Mouse (Mus musculus) CH12.LX (cell line): ENCODE measurements at regions not wholly inside any gene's neighbourhood (a gene's known extent, or its start where the extent isn't known, plus 50 kb on each side); places are given as distances from the start of the nearest gene placed in this dataset.

ENCODE experiments used
- CHD1 ChIP-seq: IDR thresholded peaks from 2 replicates; pipeline ENCODE4 v1.6.1; 2012; ENCODE audit warnings: low read depth, low read length, improper control_type of control experiment, inconsistent platforms
- CTCF ChIP-seq, 2 experiments: IDR thresholded peaks in 1 of 2; conservative IDR thresholded peaks in 1 of 2; 2 replicates each; pipeline ENCODE4 v1.5.1; 2011 to 2012; ENCODE audit warnings: low read depth in 2 of 2, low read length in 2 of 2, improper control_type of control experiment in 1 of 2, inconsistent platforms in 1 of 2, mild to moderate bottlenecking in 1 of 2, moderate library complexity in 1 of 2
- EP300 ChIP-seq: IDR thresholded peaks from 2 replicates; pipeline ENCODE4 v1.6.1; 2011; ENCODE audit warnings: low read length, improper control_type of control experiment
- IRF4 ChIP-seq: IDR thresholded peaks from 2 replicates; pipeline ENCODE4 v1.6.1; 2014; ENCODE audit warnings: low read depth, mild to moderate bottlenecking, inconsistent platforms, low read length, improper control_type of control experiment
- KAT2A ChIP-seq: IDR thresholded peaks from 2 replicates; pipeline ENCODE4 v1.6.1; 2012; ENCODE audit warnings: low read length, improper control_type of control experiment, inconsistent platforms; ENCODE audit not compliant: insufficient replicate concordance
- MYC ChIP-seq: IDR thresholded peaks from 2 replicates; pipeline ENCODE4 v1.6.1; 2011; ENCODE audit warnings: low read depth, mild to moderate bottlenecking, improper control_type of control experiment, low read length
- SIN3A ChIP-seq: IDR thresholded peaks from 2 replicates; pipeline ENCODE4 v1.6.1; 2012; ENCODE audit warnings: low read length, improper control_type of control experiment, inconsistent platforms

DNA sequence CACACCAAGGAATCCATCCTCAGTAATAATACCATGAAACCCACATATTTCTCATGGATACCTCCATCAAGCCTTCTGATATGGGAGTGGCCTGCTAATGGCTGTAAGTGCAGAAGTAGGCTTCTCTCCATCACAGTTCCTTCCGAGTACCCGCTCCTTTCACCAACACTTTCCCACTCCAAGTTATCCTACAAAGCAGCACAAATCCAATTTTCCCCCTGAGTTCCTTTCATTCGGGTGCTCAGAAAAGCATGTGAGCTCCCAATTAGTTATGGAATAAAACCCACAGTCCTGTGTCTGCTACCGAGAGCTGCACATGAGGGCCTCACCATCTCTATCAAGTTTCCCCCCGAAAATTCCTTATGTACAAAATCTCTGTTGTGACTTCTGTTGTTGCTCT lies 75.8 kb upstream of the Ubash3b start:
- TF ChIP-seq CTCF (conservative IDR thresholded peaks at IDR 0.05 in 1 of 2, IDR thresholded peaks at IDR 0.05 in 1 of 2; ENCODE audit: low read depth in 2 of 2, low read length in 2 of 2) (no peak), CHD1 (no peak), IRF4 (no peak), SIN3A (no peak), EP300 (no peak), KAT2A (no peak), MYC (no peak)
